Mouse (Mus musculus): ENCODE data around the gene Papolb. TPM values are rescaled to one million over a fixed set of nuclear protein-coding genes. Genes with fewer than 3 reads are reported as not detected.

Papolb gene
- polyA plus RNA-seq, 2 experiments, result not detected

DNA sequence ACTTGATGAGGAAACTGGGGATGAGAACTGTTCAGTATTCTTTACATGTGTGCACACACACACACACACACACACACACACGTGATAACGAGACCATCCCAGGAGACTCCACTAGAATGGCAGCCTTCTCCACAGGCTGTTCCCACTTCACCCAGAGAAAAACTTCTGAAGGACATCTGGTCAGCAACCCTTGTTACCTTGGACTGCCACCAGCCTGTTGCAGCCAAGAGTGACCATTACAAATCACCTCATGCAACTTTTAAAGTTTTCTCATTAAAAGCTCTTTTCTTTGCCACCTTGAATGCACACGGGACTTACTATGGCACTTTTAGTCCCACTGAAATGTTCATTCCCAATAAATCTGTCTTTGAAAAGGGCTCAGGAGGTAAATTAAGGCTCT is 7.4 kb upstream of the Papolb start:
- Histone ChIP-seq H3K9me3 (ENCODE audit: control insufficient read depth, low read length) (no peaks in the 10 kb centered on the region), H3K27me3 (ENCODE audit: control insufficient read depth, insufficient read depth, low read length) (no peaks in the 10 kb centered on the region), H3K4me3 (ENCODE audit: insufficient read depth in 1 of 2, low read depth in 2 of 2, low read length in 2 of 2) (no peak overlapping the region), H3K4me1 (replicated peaks; ENCODE audit: control insufficient read depth in 2 of 2, insufficient read depth in 2 of 2, low read length in 1 of 2) (no peaks in the 10 kb centered on the region), H3K27ac (no peak overlapping the region), H3K36me3 (replicated peaks; ENCODE audit: control insufficient read depth, insufficient read depth, low read depth) (no peaks in the 10 kb centered on the region), H3K9ac (replicated peaks) (no peak overlapping the region), H3K4me2 (ENCODE audit: low read depth) (no peak overlapping the region)
- 77% methylated on average over 3 of the region's 3 CpGs for WGBS (ENCODE audit: insufficient replicate concordance)
- DNase-seq (ENCODE audit: low read depth in 3 of 3, low spot score in 3 of 3) (no peak), ATAC-seq (ENCODE audit: insufficient read depth) (no peak)
- TF ChIP-seq EP300 (IDR thresholded peaks at IDR 0.05; ENCODE audit: low read depth) (no peak), CTCF (IDR thresholded peaks at IDR 0.05; ENCODE audit: low read depth) (no peak)

DNA sequence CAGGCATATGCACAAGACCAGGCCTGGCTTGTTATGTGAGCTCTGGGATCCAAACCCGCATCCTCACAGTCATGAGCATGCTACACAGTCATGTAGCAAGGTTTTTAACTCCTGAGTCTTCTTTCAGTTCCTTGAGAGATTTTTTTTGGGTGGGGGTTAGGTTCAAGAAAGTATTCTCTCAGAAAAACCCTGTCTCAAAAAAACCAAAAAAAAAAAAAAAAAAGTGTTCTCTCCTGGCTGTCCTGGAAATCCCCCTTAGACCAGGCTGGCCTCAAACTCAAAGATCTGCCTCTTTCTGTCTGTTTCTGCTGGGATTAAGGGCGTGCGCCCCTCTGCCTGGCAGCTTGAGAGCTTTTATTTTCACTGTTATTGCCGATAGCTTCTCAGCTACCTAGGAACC is 5.5 kb upstream of the Papolb start:
- H3K36me3 ChIP-seq (replicated peaks; ENCODE audit: control insufficient read depth, insufficient read depth, low read depth), result no peaks in the 10 kb centered on the region
- no peak overlapping the region for H3K9ac ChIP-seq (replicated peaks)
- ATAC-seq (ENCODE audit: insufficient read depth), result no peak
- H3K27ac ChIP-seq, result no peak overlapping the region
- 60% methylated on average over 4 of the region's 4 CpGs for WGBS (ENCODE audit: insufficient replicate concordance)
- no peaks in the 10 kb centered on the region for H3K4me1 ChIP-seq (replicated peaks; ENCODE audit: control insufficient read depth in 2 of 2, insufficient read depth in 2 of 2, low read length in 1 of 2)
- no peak overlapping the region for H3K4me2 ChIP-seq (ENCODE audit: low read depth)
- no peak for DNase-seq (ENCODE audit: low read depth in 3 of 3, low spot score in 3 of 3)
- no peaks in the 10 kb centered on the region for H3K9me3 ChIP-seq (ENCODE audit: control insufficient read depth, low read length)
- TF ChIP-seq EP300 (IDR thresholded peaks at IDR 0.05; ENCODE audit: low read depth), result no peak
- no peak for TF ChIP-seq CTCF (IDR thresholded peaks at IDR 0.05; ENCODE audit: low read depth)
- peaks cover 8% of the 10 kb centered on the region for H3K27me3 ChIP-seq (ENCODE audit: control insufficient read depth, insufficient read depth, low read length)
- no peak overlapping the region for H3K4me3 ChIP-seq (ENCODE audit: insufficient read depth in 1 of 2, low read depth in 2 of 2, low read length in 2 of 2)

DNA sequence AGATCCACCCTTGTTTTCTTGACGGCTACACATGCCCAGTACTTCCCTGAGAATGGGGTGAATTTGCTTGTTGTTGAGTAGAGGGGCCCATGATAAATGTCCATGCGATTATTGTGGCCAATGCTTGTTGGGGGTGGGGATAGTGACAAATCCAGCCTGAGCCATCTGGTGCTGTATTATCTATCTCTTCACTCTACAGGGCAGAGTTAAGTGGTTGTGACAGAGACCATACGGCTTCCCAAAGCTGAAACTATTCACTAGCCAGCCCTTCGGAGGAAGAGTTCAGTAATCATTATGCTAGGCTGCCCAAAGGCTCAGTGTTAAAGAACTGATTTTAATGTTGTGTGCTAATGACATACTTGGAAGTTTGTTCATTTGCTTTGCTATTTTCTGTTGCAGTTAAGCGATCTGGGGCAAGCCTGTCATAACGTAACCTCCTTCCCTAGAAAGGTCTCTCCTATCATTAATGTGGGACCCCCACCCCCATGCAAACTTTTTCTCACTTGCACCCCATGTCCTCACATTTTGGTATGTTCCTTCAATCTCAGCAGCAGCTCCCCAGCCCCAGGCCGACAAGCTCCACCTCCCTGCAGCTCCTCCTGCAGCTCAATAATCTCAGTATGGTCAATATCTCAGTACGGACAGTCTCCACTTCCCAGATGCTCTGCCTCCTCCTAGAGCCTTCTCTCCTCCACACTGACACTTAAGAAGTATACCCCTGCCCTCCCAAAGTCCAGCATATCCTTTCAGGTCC is 5.0 kb downstream of the Papolb start:
- ATAC-seq (ENCODE audit: insufficient read depth), result no peak
- no peaks in the 10 kb centered on the region for H3K36me3 ChIP-seq (replicated peaks; ENCODE audit: control insufficient read depth, insufficient read depth, low read depth)
- H3K9ac ChIP-seq (replicated peaks), result no peak overlapping the region
- no peak overlapping the region for H3K4me2 ChIP-seq (ENCODE audit: low read depth)
- H3K27ac ChIP-seq, result no peak overlapping the region
- H3K27me3 ChIP-seq (ENCODE audit: control insufficient read depth, insufficient read depth, low read length), result peaks cover 5% of the 10 kb centered on the region
- no peak for DNase-seq (ENCODE audit: low read depth in 3 of 3, low spot score in 3 of 3)
- no peak overlapping the region for H3K4me3 ChIP-seq (ENCODE audit: insufficient read depth in 1 of 2, low read depth in 2 of 2, low read length in 2 of 2)
- TF ChIP-seq CTCF (IDR thresholded peaks at IDR 0.05; ENCODE audit: low read depth) (no peak), EP300 (IDR thresholded peaks at IDR 0.05; ENCODE audit: low read depth) (no peak)
- 58% methylated on average over 8 of the region's 8 CpGs for WGBS (ENCODE audit: insufficient replicate concordance)
- H3K9me3 ChIP-seq (ENCODE audit: control insufficient read depth, low read length), result no peaks in the 10 kb centered on the region
- H3K4me1 ChIP-seq (replicated peaks; ENCODE audit: control insufficient read depth in 2 of 2, insufficient read depth in 2 of 2, low read length in 1 of 2), result peaks cover 0 to 27% of the 10 kb centered on the region in 2 experiments; a peak in 2 of 4 replicates

DNA sequence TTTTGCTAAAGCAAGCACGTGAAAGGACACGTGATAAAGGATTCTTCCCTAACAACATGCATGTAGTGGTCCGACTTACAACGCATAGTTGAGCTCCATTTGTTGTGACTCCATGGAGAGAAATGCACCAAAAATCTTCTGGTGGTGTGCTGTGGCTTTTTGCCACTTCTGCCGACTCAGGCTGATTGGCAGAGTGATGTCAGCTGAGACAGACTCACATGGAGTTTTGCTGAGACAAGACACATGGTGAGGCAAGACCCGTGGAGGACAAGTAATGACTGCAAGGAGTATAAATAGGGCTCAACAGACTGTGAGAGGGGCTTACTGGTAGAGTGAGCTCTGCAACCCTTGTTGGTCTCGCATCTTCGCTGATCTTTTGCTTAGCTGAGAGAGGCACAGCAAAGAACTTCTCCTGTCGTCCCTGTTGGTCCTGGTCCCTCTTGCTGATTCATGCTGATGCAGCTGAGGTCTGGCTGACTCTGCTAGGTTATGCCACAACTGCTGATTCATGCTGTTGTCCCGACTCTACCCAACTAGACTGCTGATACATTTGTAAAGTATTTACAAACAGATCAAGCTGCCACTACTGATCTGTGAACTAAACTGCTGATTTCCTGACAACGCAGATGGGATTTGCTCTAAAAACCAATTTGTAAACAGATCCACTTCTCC is 8.5 kb downstream of the Papolb start:
- DNase-seq (ENCODE audit: low read depth in 3 of 3, low spot score in 3 of 3) (peak; percentile 36 to 57 (median 47)), ATAC-seq (ENCODE audit: insufficient read depth) (peak; percentile 91)
- H3K27me3 ChIP-seq (ENCODE audit: control insufficient read depth, insufficient read depth, low read length), result no peaks in the 10 kb centered on the region
- peak overlapping the region in 1 of 2 experiments; percentile 11; a peak in 2 of 4 replicates for H3K4me3 ChIP-seq (ENCODE audit: insufficient read depth in 1 of 2, low read depth in 2 of 2, low read length in 2 of 2)
- peak overlapping the region; percentile 59 for H3K27ac ChIP-seq
- H3K36me3 ChIP-seq (replicated peaks; ENCODE audit: control insufficient read depth, insufficient read depth, low read depth), result no peaks in the 10 kb centered on the region
- H3K4me1 ChIP-seq (replicated peaks; ENCODE audit: control insufficient read depth in 2 of 2, insufficient read depth in 2 of 2, low read length in 1 of 2), result peaks cover 0 to 27% of the 10 kb centered on the region in 2 experiments; a peak in 2 of 4 replicates
- 52% methylated on average over 11 of the region's 11 CpGs for WGBS (ENCODE audit: insufficient replicate concordance)
- no peaks in the 10 kb centered on the region for H3K9me3 ChIP-seq (ENCODE audit: control insufficient read depth, low read length)
- no peak overlapping the region; the same call in none of the 2 replicates for H3K4me2 ChIP-seq (ENCODE audit: low read depth)
- H3K9ac ChIP-seq (replicated peaks), result no peak overlapping the region; the same call in 1 of the 2 replicates
- no peak for TF ChIP-seq EP300 (IDR thresholded peaks at IDR 0.05; ENCODE audit: low read depth)
- TF ChIP-seq CTCF (IDR thresholded peaks at IDR 0.05; ENCODE audit: low read depth), result no peak

DNA sequence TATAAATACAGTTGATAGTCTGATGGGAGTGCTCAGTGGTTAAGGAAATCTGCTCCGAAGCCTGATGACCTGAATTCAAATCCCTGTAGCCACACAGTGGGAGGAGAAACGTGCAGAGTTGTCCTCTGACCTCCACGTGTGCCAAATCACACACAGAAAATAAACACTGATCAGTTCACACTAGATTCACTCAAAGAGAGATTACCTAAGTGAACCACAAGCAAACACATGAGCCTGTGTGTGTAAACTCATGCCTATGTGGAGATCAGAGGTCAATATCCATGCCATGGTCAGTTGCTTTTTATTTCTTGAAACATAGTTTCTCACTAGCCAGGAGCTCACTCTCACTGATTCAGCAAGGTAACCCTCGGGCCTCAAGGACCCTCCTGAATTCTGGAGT is 9.5 kb downstream of the Papolb start:
- H3K36me3 ChIP-seq (replicated peaks; ENCODE audit: control insufficient read depth, insufficient read depth, low read depth), result no peaks in the 10 kb centered on the region
- 53% methylated on average over 4 of the region's 4 CpGs for WGBS (ENCODE audit: insufficient replicate concordance)
- ATAC-seq (ENCODE audit: insufficient read depth) (no peak), DNase-seq (ENCODE audit: low read depth in 3 of 3, low spot score in 3 of 3) (no peak)
- no peak overlapping the region for H3K4me3 ChIP-seq (ENCODE audit: insufficient read depth in 1 of 2, low read depth in 2 of 2, low read length in 2 of 2)
- no peak overlapping the region for H3K27ac ChIP-seq
- no peak overlapping the region for H3K4me2 ChIP-seq (ENCODE audit: low read depth)
- H3K9ac ChIP-seq (replicated peaks), result no peak overlapping the region
- peaks cover 0 to 27% of the 10 kb centered on the region in 2 experiments; a peak in 2 of 4 replicates for H3K4me1 ChIP-seq (replicated peaks; ENCODE audit: control insufficient read depth in 2 of 2, insufficient read depth in 2 of 2, low read length in 1 of 2)
- TF ChIP-seq CTCF (IDR thresholded peaks at IDR 0.05; ENCODE audit: low read depth) (no peak), EP300 (IDR thresholded peaks at IDR 0.05; ENCODE audit: low read depth) (no peak)
- no peaks in the 10 kb centered on the region for H3K27me3 ChIP-seq (ENCODE audit: control insufficient read depth, insufficient read depth, low read length)
- H3K9me3 ChIP-seq (ENCODE audit: control insufficient read depth, low read length), result no peaks in the 10 kb centered on the region

All from liver, embryonic 14.5 days (tissue).